Mouse (Mus musculus) forebrain, embryonic 14.5 days (tissue): ENCODE results near the gene Oxct1. TPM values are rescaled to one million over a fixed set of nuclear protein-coding genes. Genes with fewer than 3 reads are reported as not detected.

Experiments
- ATAC-seq: fragments of 200-750 bp; cut with Nextera tagmentation; 2 replicates; pipeline ENCODE4 v1.8.0; 2017; ENCODE audit warnings: mild to moderate bottlenecking, moderate library complexity
- DNase-seq: peaks from one replicate; pipeline ENCODE4 v3.0.0-alpha.2; 2015; ENCODE audit warnings: low spot score
- H3K27ac ChIP-seq: fragments of 300-500 bp; sonication (generic); 2 replicates; pipeline ENCODE4 v1.5.1; 2014; ENCODE audit warnings: low read depth, mild to moderate bottlenecking, control low read depth, low read length, moderate library complexity
- H3K27me3 ChIP-seq: fragments of 300-500 bp; sonication (generic); replicated peaks from 2 replicates; pipeline ENCODE4 v1.6.1; 2014; ENCODE audit warnings: low read length, control low read depth, mixed read lengths; ENCODE audit not compliant: control insufficient read depth, insufficient read depth
- H3K36me3 ChIP-seq: fragments of 300-500 bp; sonication (generic); 2 replicates; pipeline ENCODE4 v1.6.1; 2014; ENCODE audit warnings: low read length, control low read depth; ENCODE audit not compliant: control insufficient read depth, insufficient read depth
- H3K4me1 ChIP-seq: fragments of 300-500 bp; sonication (generic); 2 replicates; pipeline ENCODE4 v1.6.1; 2014; ENCODE audit warnings: antibody characterized with exemption, low read length, control low read depth; ENCODE audit not compliant: control insufficient read depth, insufficient read depth
- H3K4me2 ChIP-seq: fragments of 300-500 bp; sonication (generic); 2 replicates; pipeline ENCODE4 v1.6.1; 2014; ENCODE audit warnings: mild to moderate bottlenecking, control low read depth, low read length
- H3K4me3 ChIP-seq: fragments of 300-500 bp; sonication (generic); 2 replicates; pipeline ENCODE4 v1.5.1; 2014; ENCODE audit warnings: low read depth, low read length, control low read depth
- H3K9ac ChIP-seq: fragments of 300-500 bp; sonication (generic); 2 replicates; pipeline ENCODE4 v1.6.1; 2014; ENCODE audit warnings: mild to moderate bottlenecking, low read length, control low read depth, moderate library complexity
- H3K9me3 ChIP-seq: fragments of 300-500 bp; sonication (generic); replicated peaks from 2 replicates; pipeline ENCODE4 v1.6.1; 2016; ENCODE audit warnings: low read length, control low read depth, mixed read lengths; ENCODE audit not compliant: control insufficient read depth
- WGBS: fragments of 180-500 bp; shearing (Covaris S2); extraction: QIAGEN DNeasy Blood & Tissue Kit; methylation state at CpG from one replicate; pipeline ENCODE4 v1.1.7; 2014; 5-methylcytosine and 5-hydroxymethylcytosine counted together
- polyA plus RNA-seq: library from polyadenylated mRNA; unstranded; fragments of >200 nt; fragmentation: Nextera tagmentation; extraction: Ambion mirVana; gene quantifications from 2 replicates; pipeline ENCODE4 v1.2.1, GENCODE M21; 2014

The Oxct1 gene
- polyA plus RNA-seq, 1 experiment from 2014 or later = 244 TPM

GRCm38 (mm10) chr15:4025508-4025904 lies 677 bp upstream of the Oxct1 start:
- Histone ChIP-seq H3K36me3 (no peaks in the 10 kb centered on the region), H3K9ac (no peak overlapping the region; the same call in 1 of the 2 replicates), H3K9me3 (no peaks in the 10 kb centered on the region), H3K4me3 (peak overlapping the region; percentile 80; the same call in 1 of the 2 replicates), H3K4me1 (peaks cover 8% of the 10 kb centered on the region; the same call in 1 of the 2 replicates), H3K27ac (no peak overlapping the region), H3K27me3 (no peaks in the 10 kb centered on the region), H3K4me2 (peak overlapping the region; percentile 67; the same call in 1 of the 2 replicates)
- ATAC-seq (no peak), DNase-seq (no peak)
- 49% methylated on average over 11 of the region's 11 CpGs for WGBS

GRCm38 (mm10) chr15:4026831-4027584 lies 825 bp downstream of the Oxct1 start:
- peak; percentile 81 for ATAC-seq

GRCm38 (mm10) chr15:4027671-4028410 lies 1.7 kb downstream of the Oxct1 start:
- peak; percentile 37 for DNase-seq
- WGBS = 10% methylated on average over 6 of the region's 6 CpGs
- H3K4me1 ChIP-seq = peaks cover 8% of the 10 kb centered on the region; the same call in 1 of the 2 replicates

More at GRCm38 (mm10) chr15:4026831-4027584, 825 bp downstream of the Oxct1 start:
- Histone ChIP-seq H3K27ac (peak overlapping the region; percentile 94), H3K9ac (peak overlapping the region; percentile 86), H3K27me3 (no peaks in the 10 kb centered on the region), H3K4me1 (peaks cover 8% of the 10 kb centered on the region; the same call in 1 of the 2 replicates), H3K4me2 (peak overlapping the region; percentile 67), H3K9me3 (no peaks in the 10 kb centered on the region), H3K36me3 (no peaks in the 10 kb centered on the region), H3K4me3 (peak overlapping the region; percentile 80)
- peak; percentile 86 for DNase-seq
- WGBS = under 1% methylated on average over 65 of the region's 65 CpGs

GRCm38 (mm10) chr15:4028411-4028700 lies 2.2 kb downstream of the Oxct1 start:
- Histone ChIP-seq H3K4me2 (peak overlapping the region; percentile 67; the same call in 1 of the 2 replicates), H3K9me3 (no peaks in the 10 kb centered on the region), H3K27me3 (no peaks in the 10 kb centered on the region), H3K27ac (no peak overlapping the region), H3K4me1 (peaks cover 8% of the 10 kb centered on the region; the same call in 1 of the 2 replicates), H3K9ac (no peak overlapping the region), H3K36me3 (no peaks in the 10 kb centered on the region), H3K4me3 (no peak overlapping the region)
- ATAC-seq = no peak
- DNase-seq = no peak
- 64% methylated on average over 6 of the region's 6 CpGs for WGBS

More at GRCm38 (mm10) chr15:4027671-4028410, 1.7 kb downstream of the Oxct1 start:
- H3K4me3 ChIP-seq = peak overlapping the region; percentile 80
- peak overlapping the region; percentile 67 for H3K4me2 ChIP-seq
- no peak for ATAC-seq
- H3K36me3 ChIP-seq = no peaks in the 10 kb centered on the region
- no peaks in the 10 kb centered on the region for H3K9me3 ChIP-seq
- peak overlapping the region; percentile 86 for H3K9ac ChIP-seq
- no peaks in the 10 kb centered on the region for H3K27me3 ChIP-seq
- peak overlapping the region; percentile 94; the same call in 1 of the 2 replicates for H3K27ac ChIP-seq

GRCm38 (mm10) chr15:4028960-4029359 lies 2.8 kb downstream of the Oxct1 start:
- DNase-seq (no peak), ATAC-seq (no peak)
- Histone ChIP-seq H3K27me3 (no peaks in the 10 kb centered on the region), H3K27ac (no peak overlapping the region), H3K9me3 (no peaks in the 10 kb centered on the region), H3K4me2 (no peak overlapping the region), H3K36me3 (no peaks in the 10 kb centered on the region), H3K4me3 (no peak overlapping the region), H3K4me1 (peaks cover 8% of the 10 kb centered on the region; the same call in 1 of the 2 replicates), H3K9ac (no peak overlapping the region)

GRCm38 (mm10) chr15:4033168-4034004 lies 7.2 kb downstream of the Oxct1 start:
- Histone ChIP-seq H3K4me3 (no peak overlapping the region), H3K9me3 (no peaks in the 10 kb centered on the region), H3K36me3 (peaks cover 15% of the 10 kb centered on the region), H3K27ac (no peak overlapping the region), H3K27me3 (no peaks in the 10 kb centered on the region), H3K9ac (no peak overlapping the region), H3K4me1 (no peaks in the 10 kb centered on the region), H3K4me2 (no peak overlapping the region)
- DNase-seq (no peak), ATAC-seq (no peak)
- WGBS = 83% methylated on average over 3 of the region's 3 CpGs

- ATAC-seq = no peak
- H3K9ac ChIP-seq = no peak overlapping the region
- peaks cover 18% of the 10 kb centered on the region for H3K36me3 ChIP-seq
- H3K27me3 ChIP-seq = no peaks in the 10 kb centered on the region
- no peak overlapping the region for H3K4me3 ChIP-seq
- H3K9me3 ChIP-seq = no peaks in the 10 kb centered on the region
- no peak overlapping the region for H3K4me2 ChIP-seq
- DNase-seq = no peak
- H3K4me1 ChIP-seq = no peaks in the 10 kb centered on the region
- H3K27ac ChIP-seq = no peak overlapping the region
- WGBS = 73% methylated on average over 3 of the region's 3 CpGs
These were observed 16.2 kb downstream of the Oxct1 start for GRCm38 (mm10) chr15:4042423-4042822.

- peaks cover 14% of the 10 kb centered on the region for H3K36me3 ChIP-seq
- DNase-seq (peak; percentile 52), ATAC-seq (0 out of 2 replicates have a peak, but pooled peaks have one; percentile 44)
- H3K9ac ChIP-seq = no peak overlapping the region
- H3K4me3 ChIP-seq = no peak overlapping the region
- 25% methylated on average over 4 of the region's 4 CpGs for WGBS
- no peaks in the 10 kb centered on the region for H3K4me1 ChIP-seq
- H3K4me2 ChIP-seq = no peak overlapping the region
- no peak overlapping the region for H3K27ac ChIP-seq
- no peaks in the 10 kb centered on the region for H3K9me3 ChIP-seq
- H3K27me3 ChIP-seq = no peaks in the 10 kb centered on the region
These were observed 16.9 kb downstream of the Oxct1 start for GRCm38 (mm10) chr15:4043032-4043471.
